Mouse (Mus musculus) CD4-positive, CD25-positive, alpha-beta regulatory T cell, adult 2 months (primary cell): ENCODE measurements around the gene Gm37240.

Experiments
- DNase-seq: peaks from one replicate; pipeline ENCODE4 v3.0.0-alpha.2; 2012; ENCODE audit warnings: low read depth, low spot score

The Gm37240 gene

GRCm38 (mm10) chr3:85681136-85681535, 206.2 kb downstream of the Gm37240 start:
- no peak for DNase-seq

GRCm38 (mm10) chr3:85679960-85680359, 207.4 kb downstream of the Gm37240 start:
- no peak for DNase-seq

- no peak for DNase-seq
Observed at GRCm38 (mm10) chr3:85679312-85679933, 207.9 kb downstream of the Gm37240 start.

GRCm38 (mm10) chr3:85677952-85678351, 209.4 kb downstream of the Gm37240 start:
- DNase-seq, result no peak

- DNase-seq, result no peak
Observed at GRCm38 (mm10) chr3:85677133-85677532, 210.2 kb downstream of the Gm37240 start.

- DNase-seq, result no peak
Observed at GRCm38 (mm10) chr3:85669844-85670243, 217.5 kb downstream of the Gm37240 start.

- no peak for DNase-seq
Observed at GRCm38 (mm10) chr3:85667683-85668082, 219.6 kb downstream of the Gm37240 start.

GRCm38 (mm10) chr3:85666736-85667135, 220.6 kb downstream of the Gm37240 start:
- no peak for DNase-seq

GRCm38 (mm10) chr3:85666166-85666565, 221.2 kb downstream of the Gm37240 start:
- DNase-seq, result no peak

GRCm38 (mm10) chr3:85664591-85665171, 222.6 kb downstream of the Gm37240 start:
- DNase-seq, result no peak

GRCm38 (mm10) chr3:85663826-85664225, 223.5 kb downstream of the Gm37240 start:
- no peak for DNase-seq

- DNase-seq, result no peak
Observed at GRCm38 (mm10) chr3:85661926-85662813, 225.1 kb downstream of the Gm37240 start.

- DNase-seq, result no peak
Observed at GRCm38 (mm10) chr3:85659681-85660080, 227.6 kb downstream of the Gm37240 start.

GRCm38 (mm10) chr3:85655538-85655937, 231.8 kb downstream of the Gm37240 start:
- DNase-seq, result no peak

- DNase-seq, result no peak
Observed at GRCm38 (mm10) chr3:85652727-85653665, 234.3 kb downstream of the Gm37240 start.

GRCm38 (mm10) chr3:85649176-85649575, 238.1 kb downstream of the Gm37240 start:
- DNase-seq, result no peak

GRCm38 (mm10) chr3:85645517-85646004, 241.8 kb downstream of the Gm37240 start:
- DNase-seq, result no peak

- no peak for DNase-seq
Observed at GRCm38 (mm10) chr3:85644814-85645213, 242.5 kb downstream of the Gm37240 start.

GRCm38 (mm10) chr3:85641751-85642150, 245.6 kb downstream of the Gm37240 start:
- no peak for DNase-seq

GRCm38 (mm10) chr3:85636716-85637447, 250.4 kb downstream of the Gm37240 start:
- no peak for DNase-seq

- DNase-seq, result no peak
Observed at GRCm38 (mm10) chr3:85635591-85635990, 251.7 kb downstream of the Gm37240 start.
